Comparison of ENCODE assay signal across 8 mouse cellular contexts in the genomic region with DNA sequence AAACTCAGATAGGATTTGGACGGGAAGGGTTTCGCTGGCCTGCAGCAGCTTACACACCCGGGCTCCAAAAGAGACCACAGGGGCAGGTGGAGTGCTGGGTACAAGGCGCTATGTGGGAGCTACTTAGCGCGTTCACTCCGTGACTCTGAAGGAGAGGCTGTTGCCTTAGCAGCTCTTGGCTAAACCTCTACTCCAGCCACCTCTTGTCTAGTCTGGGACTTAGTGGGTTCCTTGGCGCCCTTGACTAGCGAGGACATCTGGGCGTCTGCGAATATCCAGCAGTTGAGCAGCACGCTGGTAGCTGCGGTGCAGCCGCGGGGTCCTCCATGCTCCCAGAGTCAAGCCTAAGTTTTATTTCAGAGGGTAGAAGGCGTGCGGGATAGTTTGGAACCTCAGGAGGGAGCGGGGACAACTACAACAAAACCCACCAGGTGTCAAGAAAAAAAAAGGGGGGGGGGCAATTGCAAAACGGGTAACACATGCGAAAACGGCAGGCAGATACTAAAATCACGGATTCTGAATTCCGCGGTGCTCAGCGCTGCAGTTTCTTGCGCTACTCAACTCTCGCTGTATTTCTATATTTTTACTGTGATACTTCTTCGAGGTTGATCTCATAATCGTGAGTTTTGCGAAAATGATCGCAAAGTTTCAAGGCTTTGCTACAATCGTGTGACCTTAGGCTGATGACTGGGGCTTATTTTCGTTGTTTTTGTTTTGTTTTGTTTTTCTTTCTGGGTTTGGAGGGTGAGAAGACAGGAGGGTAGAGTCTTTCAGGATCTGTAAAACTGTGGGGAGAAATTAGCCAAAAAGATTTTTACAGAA.
DNase-seq lines count a peak whose midpoint lies in the region; ATAC-seq and TF ChIP-seq lines count a peak whose summit lies in the region.

No protein-coding gene starts in this region.

- no peaks in the 10 kb centered on the region for H3K9me3 ChIP-seq in kidney, embryonic 15.5 days (replicated peaks)
- no peaks in the 10 kb centered on the region; the same call in 1 of the 2 replicates for H3K9me3 ChIP-seq in heart, embryonic 12.5 days (replicated peaks)
- no peaks in the 10 kb centered on the region for H3K9me3 ChIP-seq in limb, embryonic 10.5 days (replicated peaks)

- no peak for TF ChIP-seq CTCF in bone marrow macrophage, adult 2 months (IDR thresholded peaks at IDR 0.05; ENCODE audit: low read depth, low read length)

- peak overlapping the region; percentile 32 for H3K4me3 ChIP-seq in kidney, embryonic 15.5 days (replicated peaks)
- H3K4me3 ChIP-seq in bone marrow macrophage, adult 2 months (ENCODE audit: insufficient read depth, low read length) = peak overlapping the region; percentile 25
- H3K4me3 ChIP-seq in heart, embryonic 12.5 days = peak overlapping the region; percentile 41
- peak overlapping the region; percentile 69 for H3K4me3 ChIP-seq in limb, embryonic 10.5 days

- no peak for DNase-seq in kidney, postnatal 14 days
- peak; percentile 53 for DNase-seq in limb, embryonic 10.5 days (ENCODE audit: low spot score)
- peak; percentile 53 for DNase-seq in neural tube, embryonic 10.5 days (ENCODE audit: extremely low spot score, low spot score)
- DNase-seq in frontal cortex, postnatal 14 days (ENCODE audit: low spot score in 2 of 2) = no peak
- DNase-seq in cerebellum, postnatal 4 days (ENCODE audit: low spot score in 2 of 2) = no peak

- 21% methylated on average over 33 of the region's 33 CpGs for WGBS in kidney, embryonic 15.5 days
- WGBS in heart, embryonic 12.5 days = 9% methylated on average over 33 of the region's 33 CpGs
- WGBS in limb, embryonic 10.5 days = 12% methylated on average over 33 of the region's 33 CpGs

- no peak for TF ChIP-seq POLR2A in bone marrow macrophage, adult 2 months (IDR thresholded peaks at IDR 0.05; ENCODE audit: borderline replicate concordance, low read depth, low read length)

- 0 out of 2 replicates have a peak, but pooled peaks cover 9% of the 10 kb centered on the region for H3K27me3 ChIP-seq in kidney, embryonic 15.5 days
- no peaks in the 10 kb centered on the region for H3K27me3 ChIP-seq in heart, embryonic 12.5 days (replicated peaks)
- peaks cover 35% of the 10 kb centered on the region for H3K27me3 ChIP-seq in limb, embryonic 10.5 days (ENCODE audit: low read depth, poor library complexity, severe bottlenecking)

- H3K27ac ChIP-seq in kidney, embryonic 15.5 days = peak overlapping the region; percentile 94
- no peak overlapping the region for H3K27ac ChIP-seq in bone marrow macrophage, adult 2 months (ENCODE audit: insufficient read depth, low read depth, low read length)
- H3K27ac ChIP-seq in heart, embryonic 12.5 days (ENCODE audit: poor library complexity, severe bottlenecking) = peak overlapping the region; percentile 99
- peak overlapping the region; percentile 95 for H3K27ac ChIP-seq in limb, embryonic 10.5 days

- H3K4me1 ChIP-seq in kidney, embryonic 15.5 days = peaks cover 22% of the 10 kb centered on the region; the same call in 1 of the 2 replicates
- peaks cover 8% of the 10 kb centered on the region for H3K4me1 ChIP-seq in bone marrow macrophage, adult 2 months (ENCODE audit: control insufficient read depth, insufficient read depth, low read length)
- H3K4me1 ChIP-seq in heart, embryonic 12.5 days (replicated peaks) = peaks cover 9% of the 10 kb centered on the region; the same call in 1 of the 2 replicates
- peaks cover 25% of the 10 kb centered on the region for H3K4me1 ChIP-seq in limb, embryonic 10.5 days

- no peak for ATAC-seq in kidney, embryonic 15.5 days (replicated peaks; ENCODE audit: low FRiP score)
- no peak for ATAC-seq in heart, embryonic 12.5 days (ENCODE audit: insufficient number of reproducible peaks, low FRiP score)

- peaks cover 6% of the 10 kb centered on the region for H3K36me3 ChIP-seq in kidney, embryonic 15.5 days
- peaks cover 7% of the 10 kb centered on the region for H3K36me3 ChIP-seq in heart, embryonic 12.5 days
- peaks cover 13% of the 10 kb centered on the region for H3K36me3 ChIP-seq in limb, embryonic 10.5 days

- peak overlapping the region; percentile 56 for H3K4me2 ChIP-seq in kidney, embryonic 15.5 days
- H3K4me2 ChIP-seq in heart, embryonic 12.5 days = peak overlapping the region; percentile 72

- H3K9ac ChIP-seq in kidney, embryonic 15.5 days = peak overlapping the region; percentile 48
- peak overlapping the region; percentile 76 for H3K9ac ChIP-seq in heart, embryonic 12.5 days

Comparison
In these comparisons a context has a peak if more than half of its experiments do, and no peak if none do; other contexts are left out.
1. DNase-seq: peak in limb, embryonic 10.5 days (single experiment) and neural tube, embryonic 10.5 days (single experiment); none in kidney, postnatal 14 days (single experiment), frontal cortex, postnatal 14 days (0 of 2) and cerebellum, postnatal 4 days (0 of 2).
2. Peak in every context shown above with its lines, with median percentiles within 50 percentile points of each other: H3K4me3 ChIP-seq.